Mouse (Mus musculus): ENCODE data around the gene Znrf4. TPM values are rescaled to one million over a fixed set of nuclear protein-coding genes. Genes with fewer than 3 reads are reported as not detected.

Znrf4 gene
- polyA plus RNA-seq, 2 experiments: not detected

DNA sequence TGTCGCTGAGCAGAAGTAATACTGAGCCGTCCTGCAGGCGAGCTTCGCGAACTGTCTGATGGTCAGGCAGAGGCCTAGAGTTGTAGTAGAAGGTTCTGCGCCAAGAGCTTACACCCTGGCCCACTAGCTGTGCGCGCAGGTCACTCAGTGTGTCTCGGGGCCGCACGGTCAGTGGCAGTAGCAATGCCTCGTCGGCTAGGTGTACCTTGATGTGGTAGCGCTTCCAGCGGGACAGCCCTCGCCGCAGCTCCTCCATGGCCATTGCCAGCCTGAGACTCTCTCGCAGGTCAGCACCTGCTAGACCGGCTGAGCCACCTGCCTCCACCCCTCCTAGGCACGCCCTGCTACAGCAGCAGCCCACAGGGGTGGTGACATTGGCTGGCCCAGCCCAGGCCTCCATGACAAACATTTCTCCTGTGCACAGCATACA is 41.9 kb upstream of the Znrf4 start, which contains the start of gene Gm20219:
Gene Gm20219, minus strand, starts transcription at position 266 of the 430 bp plus-strand sequence.
- no peak for DNase-seq (ENCODE audit: low spot score)
- no peaks in the 10 kb centered on the region for H3K36me3 ChIP-seq (ENCODE audit: control insufficient read depth, insufficient read depth, low read length)
- ATAC-seq (ENCODE audit: low FRiP score, low read depth): no peak

DNA sequence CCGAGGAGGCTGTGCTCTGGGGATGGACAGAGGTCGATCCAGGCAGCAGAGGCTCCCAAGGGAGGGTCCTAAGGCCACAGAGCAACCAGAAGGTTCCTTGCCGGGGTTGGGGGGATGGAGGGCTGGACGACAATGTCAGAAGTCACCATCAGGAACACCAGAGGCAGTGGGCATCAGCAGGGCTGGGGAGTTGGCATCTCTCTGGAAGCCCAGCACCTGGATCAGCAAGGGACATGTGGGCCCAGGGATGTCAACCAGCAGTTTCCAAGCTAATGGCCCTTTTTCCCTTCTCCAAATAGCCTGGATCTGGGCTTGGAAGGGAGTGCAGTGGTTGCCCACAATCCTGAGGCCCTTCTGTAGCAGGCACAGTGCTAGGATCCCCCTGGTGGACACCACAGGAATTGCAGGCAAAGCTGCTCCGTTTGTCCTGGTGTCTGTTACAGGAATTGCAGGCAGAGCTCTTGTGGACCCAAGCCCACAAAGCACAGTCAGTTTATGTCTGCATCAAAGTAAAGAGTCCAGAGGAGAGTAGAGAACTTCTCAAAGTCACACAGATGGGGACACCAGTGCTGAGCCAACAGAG is 40.6 kb upstream of the Znrf4 start:
- ATAC-seq (ENCODE audit: low FRiP score, low read depth) (no peak), DNase-seq (ENCODE audit: low spot score) (peak; percentile 51)
- Histone ChIP-seq H3K27me3 (ENCODE audit: control insufficient read depth, insufficient read depth, low read length) (no peaks in the 10 kb centered on the region), H3K9ac (ENCODE audit: low read depth, low read length, severe bottlenecking) (no peak overlapping the region), H3K4me1 (ENCODE audit: control insufficient read depth, insufficient read depth, low read length) (no peaks in the 10 kb centered on the region), H3K27ac (replicated peaks; ENCODE audit: low read depth, low read length) (no peak overlapping the region), H3K36me3 (ENCODE audit: control insufficient read depth, insufficient read depth, low read length) (no peaks in the 10 kb centered on the region), H3K9me3 (ENCODE audit: control insufficient read depth, low read length) (no peaks in the 10 kb centered on the region), H3K4me2 (replicated peaks; ENCODE audit: low read depth, low read length, severe bottlenecking) (no peak overlapping the region), H3K4me3 (replicated peaks; ENCODE audit: low read length) (no peak overlapping the region)
- TF ChIP-seq POLR2A (IDR thresholded peaks at IDR 0.05; ENCODE audit: borderline replicate concordance, extremely low read depth, insufficient read depth, insufficient read length): no peak
- WGBS: 60% methylated on average over 5 of the region's 5 CpGs

More for the DNA sequence above, 41.9 kb upstream of the Znrf4 start, which contains the start of gene Gm20219:
- H3K27ac ChIP-seq (replicated peaks; ENCODE audit: low read depth, low read length): no peak within 1 kb of the TSS
- TF ChIP-seq POLR2A (IDR thresholded peaks at IDR 0.05; ENCODE audit: borderline replicate concordance, extremely low read depth, insufficient read depth, insufficient read length): no peak
- WGBS: 71% methylated on average over 20 of the region's 20 CpGs
- no peak within 1 kb of the TSS for H3K4me2 ChIP-seq (replicated peaks; ENCODE audit: low read depth, low read length, severe bottlenecking)
- no peaks in the 10 kb centered on the region for H3K27me3 ChIP-seq (ENCODE audit: control insufficient read depth, insufficient read depth, low read length)
- no peak within 1 kb of the TSS for H3K4me3 ChIP-seq (replicated peaks; ENCODE audit: low read length)
- no peaks in the 10 kb centered on the region for H3K4me1 ChIP-seq (ENCODE audit: control insufficient read depth, insufficient read depth, low read length)
- H3K9me3 ChIP-seq (ENCODE audit: control insufficient read depth, low read length): no peaks in the 10 kb centered on the region
- H3K9ac ChIP-seq (ENCODE audit: low read depth, low read length, severe bottlenecking): no peak within 1 kb of the TSS

DNA sequence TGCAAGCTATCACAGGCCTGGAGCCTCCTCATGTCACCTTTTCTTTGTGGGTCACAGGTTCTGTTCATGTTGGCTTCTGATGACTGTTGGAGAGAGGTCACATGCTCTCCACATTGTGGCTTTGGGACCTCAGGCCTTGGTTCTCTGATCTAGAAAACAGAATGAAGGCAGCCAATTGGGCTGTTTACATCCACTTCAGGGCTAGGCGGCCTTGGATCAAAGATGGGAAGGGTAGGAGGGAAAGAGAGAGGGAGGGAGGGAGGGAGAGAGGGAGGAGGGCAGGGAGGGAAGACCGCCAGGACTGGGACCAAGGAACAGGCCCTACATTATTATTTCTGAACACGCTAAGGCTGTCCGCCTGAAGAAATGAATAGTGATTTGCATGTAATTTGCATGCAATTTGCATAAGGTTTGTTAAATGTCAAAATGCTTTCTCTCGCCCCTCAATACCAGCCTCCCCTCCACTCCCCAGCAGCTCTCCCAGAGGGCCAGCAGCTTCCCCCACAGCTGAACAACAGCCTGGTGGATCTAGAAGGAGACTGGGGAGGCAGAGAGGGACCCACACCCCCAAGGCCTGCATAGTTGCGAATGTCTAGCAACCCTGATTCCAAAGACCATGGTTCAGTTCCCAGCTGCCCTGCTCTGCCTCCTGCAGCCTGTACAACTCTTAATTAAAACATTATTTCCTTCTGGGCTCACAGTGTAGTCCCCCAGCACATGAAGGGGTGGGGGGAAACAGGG is 39.8 kb upstream of the Znrf4 start:
- no peak for ATAC-seq (ENCODE audit: low FRiP score, low read depth)
- Histone ChIP-seq H3K9me3 (ENCODE audit: control insufficient read depth, low read length) (no peaks in the 10 kb centered on the region), H3K36me3 (ENCODE audit: control insufficient read depth, insufficient read depth, low read length) (no peaks in the 10 kb centered on the region), H3K4me3 (replicated peaks; ENCODE audit: low read length) (no peak overlapping the region), H3K4me1 (ENCODE audit: control insufficient read depth, insufficient read depth, low read length) (no peaks in the 10 kb centered on the region), H3K9ac (ENCODE audit: low read depth, low read length, severe bottlenecking) (no peak overlapping the region), H3K27me3 (ENCODE audit: control insufficient read depth, insufficient read depth, low read length) (no peaks in the 10 kb centered on the region), H3K27ac (replicated peaks; ENCODE audit: low read depth, low read length) (no peak overlapping the region), H3K4me2 (replicated peaks; ENCODE audit: low read depth, low read length, severe bottlenecking) (no peak overlapping the region)
- WGBS: 73% methylated on average over 6 of the region's 6 CpGs
- no peak for DNase-seq (ENCODE audit: low spot score)
- TF ChIP-seq POLR2A (IDR thresholded peaks at IDR 0.05; ENCODE audit: borderline replicate concordance, extremely low read depth, insufficient read depth, insufficient read length): no peak

DNA sequence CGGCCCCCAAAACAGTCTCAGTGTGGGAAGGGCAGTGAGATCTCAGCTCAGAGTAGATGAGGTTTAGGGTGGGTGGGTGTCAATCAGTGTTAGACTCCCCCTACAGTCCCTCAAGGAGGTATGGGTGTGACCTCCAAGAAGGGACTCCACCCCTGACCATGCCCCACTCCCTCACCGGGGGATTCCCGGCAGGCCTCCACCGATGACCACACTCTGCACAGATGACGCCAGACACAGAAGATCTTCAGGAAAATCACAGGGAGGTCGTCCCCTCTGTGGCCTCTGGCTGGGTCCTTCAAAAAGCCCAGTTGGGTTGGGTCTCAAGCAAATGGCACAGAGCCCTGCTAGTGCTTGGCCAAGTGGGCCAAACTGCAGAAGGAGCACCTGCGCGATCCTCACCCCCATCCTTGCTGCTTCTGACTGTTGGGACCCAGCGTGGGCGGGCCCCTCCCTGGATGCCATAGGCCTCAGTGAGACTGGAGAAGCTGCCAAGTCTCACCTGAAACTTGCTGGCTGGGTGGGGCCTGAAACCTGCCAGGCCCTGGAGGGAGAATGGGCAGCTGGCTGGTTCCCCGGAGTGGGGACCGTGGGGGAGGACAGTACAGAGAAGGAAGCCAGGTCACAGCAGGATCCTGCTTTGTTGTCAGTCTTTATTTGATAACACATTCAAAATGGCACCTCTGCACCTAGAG is 38.7 kb upstream of the Znrf4 start:
- no peaks in the 10 kb centered on the region for H3K9me3 ChIP-seq (ENCODE audit: control insufficient read depth, low read length)
- ATAC-seq (ENCODE audit: low FRiP score, low read depth) (no peak), DNase-seq (ENCODE audit: low spot score) (no peak)
- no peak overlapping the region for H3K27ac ChIP-seq (replicated peaks; ENCODE audit: low read depth, low read length)
- no peak overlapping the region for H3K4me3 ChIP-seq (replicated peaks; ENCODE audit: low read length)
- H3K36me3 ChIP-seq (ENCODE audit: control insufficient read depth, insufficient read depth, low read length): no peaks in the 10 kb centered on the region
- TF ChIP-seq POLR2A (IDR thresholded peaks at IDR 0.05; ENCODE audit: borderline replicate concordance, extremely low read depth, insufficient read depth, insufficient read length): no peak
- no peak overlapping the region for H3K4me2 ChIP-seq (replicated peaks; ENCODE audit: low read depth, low read length, severe bottlenecking)
- H3K4me1 ChIP-seq (ENCODE audit: control insufficient read depth, insufficient read depth, low read length): no peaks in the 10 kb centered on the region
- WGBS: 81% methylated on average over 12 of the region's 12 CpGs
- H3K27me3 ChIP-seq (ENCODE audit: control insufficient read depth, insufficient read depth, low read length): no peaks in the 10 kb centered on the region
- H3K9ac ChIP-seq (ENCODE audit: low read depth, low read length, severe bottlenecking): no peak overlapping the region

DNA sequence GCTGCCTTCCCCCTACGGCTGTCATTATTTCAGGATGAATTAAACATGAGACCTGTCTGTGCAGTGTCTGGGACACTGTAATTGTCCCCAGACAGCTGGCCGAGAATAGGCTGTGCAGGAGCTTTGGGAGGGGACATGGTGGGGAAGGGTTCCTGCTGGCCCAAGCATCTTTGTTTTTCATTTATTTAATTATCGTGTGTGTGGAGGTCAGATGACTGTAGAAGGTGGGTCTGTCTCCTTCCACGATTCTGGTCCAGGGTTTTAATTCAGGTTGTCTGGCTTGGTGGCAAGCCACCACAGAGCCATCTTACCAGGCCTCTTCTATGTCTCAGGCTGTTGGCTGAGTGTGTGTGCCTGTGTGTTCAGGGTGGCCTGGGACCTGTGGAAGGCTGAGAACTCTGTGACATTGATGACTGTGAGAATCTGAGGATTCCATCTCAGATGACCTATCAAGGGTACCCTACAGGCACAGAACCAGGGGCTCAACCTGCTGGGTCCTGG is 36.4 kb upstream of the Znrf4 start:
- Histone ChIP-seq H3K4me2 (replicated peaks; ENCODE audit: low read depth, low read length, severe bottlenecking) (no peak overlapping the region), H3K27ac (replicated peaks; ENCODE audit: low read depth, low read length) (no peak overlapping the region), H3K27me3 (ENCODE audit: control insufficient read depth, insufficient read depth, low read length) (no peaks in the 10 kb centered on the region), H3K9ac (ENCODE audit: low read depth, low read length, severe bottlenecking) (no peak overlapping the region), H3K4me3 (replicated peaks; ENCODE audit: low read length) (no peak overlapping the region), H3K9me3 (ENCODE audit: control insufficient read depth, low read length) (no peaks in the 10 kb centered on the region), H3K36me3 (ENCODE audit: control insufficient read depth, insufficient read depth, low read length) (no peaks in the 10 kb centered on the region), H3K4me1 (ENCODE audit: control insufficient read depth, insufficient read depth, low read length) (no peaks in the 10 kb centered on the region)
- WGBS: 33% methylated on average over 4 of the region's 4 CpGs
- no peak for ATAC-seq (ENCODE audit: low FRiP score, low read depth)
- TF ChIP-seq POLR2A (IDR thresholded peaks at IDR 0.05; ENCODE audit: borderline replicate concordance, extremely low read depth, insufficient read depth, insufficient read length): no peak
- DNase-seq (ENCODE audit: low spot score): no peak
